Comparison of ENCODE assay signal across 15 mouse cellular contexts in the genomic region with DNA sequence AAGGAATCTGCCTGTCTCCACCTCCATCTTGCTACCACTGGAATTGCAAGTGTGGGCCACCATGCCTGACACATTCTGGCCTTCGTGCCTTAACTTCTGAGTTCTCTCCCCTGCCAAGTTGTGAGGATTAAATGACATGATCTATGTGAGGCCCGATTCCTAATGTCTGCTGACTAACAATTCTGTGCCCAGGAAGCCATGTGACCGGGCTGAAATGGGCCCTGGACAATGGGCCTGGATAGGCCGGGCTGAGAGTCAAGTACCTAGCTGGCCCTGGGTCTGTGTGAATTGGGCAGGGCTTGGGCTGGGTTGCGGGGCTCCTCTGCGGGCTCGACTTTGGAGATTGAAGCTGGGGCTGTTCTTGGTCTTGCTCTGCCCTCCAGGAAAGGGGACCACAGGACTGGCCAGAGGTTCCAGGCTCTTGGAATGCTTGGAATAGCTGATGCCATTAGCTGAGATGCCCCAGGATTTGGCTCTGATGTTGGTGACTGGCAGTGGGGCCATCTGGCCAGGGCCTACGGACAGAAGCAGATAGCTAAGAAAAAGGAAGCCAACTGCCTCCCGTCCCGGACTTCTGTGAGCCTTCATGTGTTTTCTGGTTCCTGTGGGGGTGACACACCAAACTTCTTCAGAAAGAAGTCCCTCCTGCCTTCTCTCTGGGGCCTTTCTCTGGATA.
"Had no signal": no experiment of that assay in that cellular context is flagged by ENCODE, and none has a peak within 500 bp of the region (broad histone marks: within the 10 kb centered on the region; RNA-seq: fewer than 3 reads in every experiment).

No protein-coding gene starts in this region.

- H3K27ac ChIP-seq: left cerebral cortex, adult 2 months; liver, embryonic 12.5 days; midbrain, embryonic 10.5 days; neural tube, embryonic 15.5 days; stomach, postnatal 0 days had no signal

- H3K4me3 ChIP-seq: left cerebral cortex, adult 2 months; limb, embryonic 10.5 days; liver, embryonic 12.5 days; midbrain, embryonic 10.5 days; myocyte; neural tube, embryonic 15.5 days had no signal

- H3K9me3 ChIP-seq: limb, embryonic 10.5 days; liver, embryonic 12.5 days; midbrain, embryonic 10.5 days; neural tube, embryonic 15.5 days had no signal

- H3K9ac ChIP-seq: liver, embryonic 12.5 days; lung, embryonic 14.5 days; neural tube, embryonic 15.5 days had no signal

- ATAC-seq: liver, embryonic 12.5 days had no signal

- H3K4me1 ChIP-seq: neural tube, embryonic 15.5 days had no signal

- DNase-seq: kidney, postnatal 25 days; lung, embryonic 14.5 days; lung, postnatal 10 days; lung, postnatal 4 days; midbrain, embryonic 14.5 days; right cerebral cortex, adult 18-20 months; right cerebral cortex, postnatal 25 days; thymus, postnatal 4 days had no signal

- H3K27me3 ChIP-seq: liver, embryonic 12.5 days; neural tube, embryonic 15.5 days had no signal

- H3K4me2 ChIP-seq: liver, embryonic 12.5 days; lung, embryonic 14.5 days; neural tube, embryonic 15.5 days had no signal
